Mouse (Mus musculus): ENCODE measurements at regions not wholly inside any gene's neighbourhood (a gene's known extent, or its start where the extent isn't known, plus 50 kb on each side); places are given as distances from the start of the nearest gene placed in this dataset.

DNA sequence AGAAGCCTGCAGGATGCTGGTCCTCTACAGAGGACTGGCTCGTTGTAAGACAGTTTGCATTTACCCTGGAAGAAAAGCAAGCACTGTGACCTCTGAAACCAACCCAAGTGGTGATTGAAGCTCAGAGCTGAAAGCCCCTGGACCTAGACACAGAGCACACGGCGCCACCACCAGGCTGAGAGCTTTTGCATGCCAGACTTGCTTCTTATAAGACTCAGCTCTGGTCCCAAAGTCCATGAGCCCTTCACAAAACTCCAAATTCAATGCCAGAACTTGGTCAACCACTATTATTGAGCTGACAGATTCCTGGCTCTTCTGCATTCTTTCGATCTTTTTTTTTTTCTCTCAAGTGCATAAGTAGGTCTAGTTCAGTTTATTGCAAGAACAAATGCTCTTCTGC, 164.6 kb upstream of the Sfrp2 start:
- no peaks in the 10 kb centered on the region for H3K27me3 ChIP-seq (ENCODE audit: insufficient read depth, low read length)
- H3K36me3 ChIP-seq (ENCODE audit: insufficient read depth, low read length) = no peaks in the 10 kb centered on the region
- no peak for TF ChIP-seq CTCF (conservative IDR thresholded peaks at IDR 0.05; ENCODE audit: low read length)
- no peak for TF ChIP-seq POU5F1 (IDR thresholded peaks at IDR 0.05; ENCODE audit: borderline replicate concordance, low read length)
- TF ChIP-seq NANOG (IDR thresholded peaks at IDR 0.05; ENCODE audit: borderline replicate concordance, low read length) = no peak
- H3K4me1 ChIP-seq (replicated peaks; ENCODE audit: low read depth, low read length) = no peaks in the 10 kb centered on the region
- H3K4me3 ChIP-seq (replicated peaks; ENCODE audit: low read length) = no peak overlapping the region
- peaks cover 2% of the 10 kb centered on the region; the same call in 1 of the 2 replicates for H3K9me3 ChIP-seq (ENCODE audit: low read length)

DNA sequence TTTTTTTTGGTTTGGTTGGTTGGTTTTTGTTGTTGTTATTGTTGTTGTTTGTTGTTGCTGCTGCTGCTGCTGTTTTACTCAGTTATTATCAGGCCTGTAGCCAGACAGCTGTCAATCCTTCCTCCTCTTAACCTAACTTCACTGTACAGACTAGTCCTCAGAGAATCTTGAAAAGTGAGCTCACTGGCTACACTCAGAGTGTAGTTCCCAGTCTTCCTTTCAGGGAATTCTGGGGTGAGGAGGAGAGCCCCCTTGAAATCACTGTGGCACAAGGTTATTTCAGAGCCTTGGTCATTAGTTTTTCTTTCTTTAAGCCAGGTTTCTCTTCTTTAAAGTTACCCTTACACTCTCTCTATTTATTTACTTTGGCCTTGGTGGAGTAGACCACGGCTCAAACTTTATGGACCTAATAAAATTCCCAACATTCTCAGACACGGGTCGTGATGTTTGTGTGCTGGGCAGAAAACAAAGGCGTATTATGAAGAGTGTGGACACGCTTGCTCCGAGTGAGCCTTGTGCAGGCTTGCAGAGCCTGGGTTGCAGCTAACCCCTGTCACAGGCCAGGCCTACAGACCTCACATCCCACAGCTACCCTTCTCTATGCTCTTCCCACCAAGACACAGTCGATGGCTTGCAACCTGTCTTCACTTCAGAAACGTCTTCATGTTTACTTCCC, 156.9 kb upstream of the Sfrp2 start:
- Histone ChIP-seq H3K4me1 (replicated peaks; ENCODE audit: low read depth, low read length) (no peaks in the 10 kb centered on the region), H3K36me3 (ENCODE audit: insufficient read depth, low read length) (no peaks in the 10 kb centered on the region), H3K9me3 (ENCODE audit: low read length) (no peaks in the 10 kb centered on the region), H3K4me3 (replicated peaks; ENCODE audit: low read length) (no peak overlapping the region), H3K27me3 (ENCODE audit: insufficient read depth, low read length) (no peaks in the 10 kb centered on the region)
- TF ChIP-seq POU5F1 (IDR thresholded peaks at IDR 0.05; ENCODE audit: borderline replicate concordance, low read length) = no peak
- no peak for TF ChIP-seq NANOG (IDR thresholded peaks at IDR 0.05; ENCODE audit: borderline replicate concordance, low read length)

- H3K36me3 ChIP-seq (ENCODE audit: insufficient read depth, low read length) = no peaks in the 10 kb centered on the region
- H3K9me3 ChIP-seq (ENCODE audit: low read length) = no peaks in the 10 kb centered on the region
- TF ChIP-seq POU5F1 (IDR thresholded peaks at IDR 0.05; ENCODE audit: borderline replicate concordance, low read length) (no peak), CTCF (conservative IDR thresholded peaks at IDR 0.05; ENCODE audit: low read length) (no peak), NANOG (IDR thresholded peaks at IDR 0.05; ENCODE audit: borderline replicate concordance, low read length) (no peak)
- H3K27me3 ChIP-seq (ENCODE audit: insufficient read depth, low read length) = no peaks in the 10 kb centered on the region
- H3K4me3 ChIP-seq (replicated peaks; ENCODE audit: low read length) = no peak overlapping the region
- no peaks in the 10 kb centered on the region for H3K4me1 ChIP-seq (replicated peaks; ENCODE audit: low read depth, low read length)
These were observed 145.7 kb upstream of the Sfrp2 start for GRCm38 (mm10) chr3:83620435-83620834.

DNA sequence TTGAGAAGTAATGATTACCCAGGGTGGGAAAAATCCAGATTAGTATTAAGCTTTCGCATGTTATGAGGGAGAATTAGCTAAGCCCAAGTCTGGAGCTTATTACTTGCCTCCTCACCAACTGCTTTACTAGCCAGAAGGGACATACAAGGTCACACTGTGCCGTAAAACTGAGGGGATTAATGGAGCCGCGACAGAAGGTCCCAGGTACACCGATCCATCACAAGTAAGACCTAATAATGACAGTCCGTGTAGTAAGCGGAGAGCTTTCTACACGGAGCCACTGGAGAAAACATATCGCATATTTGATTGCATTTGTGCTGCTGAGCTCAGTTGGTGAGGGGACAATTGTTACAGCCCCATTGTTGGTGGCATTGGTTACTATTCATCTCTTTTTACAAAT, 133.1 kb upstream of the Sfrp2 start:
- H3K4me1 ChIP-seq (replicated peaks; ENCODE audit: low read depth, low read length) = no peaks in the 10 kb centered on the region
- H3K4me3 ChIP-seq (replicated peaks; ENCODE audit: low read length) = no peak overlapping the region
- no peak for TF ChIP-seq CTCF (conservative IDR thresholded peaks at IDR 0.05; ENCODE audit: low read length)
- TF ChIP-seq NANOG (IDR thresholded peaks at IDR 0.05; ENCODE audit: borderline replicate concordance, low read length) = no peak
- no peak for TF ChIP-seq POU5F1 (IDR thresholded peaks at IDR 0.05; ENCODE audit: borderline replicate concordance, low read length)
- no peaks in the 10 kb centered on the region for H3K36me3 ChIP-seq (ENCODE audit: insufficient read depth, low read length)
- H3K27me3 ChIP-seq (ENCODE audit: insufficient read depth, low read length) = no peaks in the 10 kb centered on the region
- peaks cover 5% of the 10 kb centered on the region; the same call in 1 of the 2 replicates for H3K9me3 ChIP-seq (ENCODE audit: low read length)

- no peak for TF ChIP-seq NANOG (IDR thresholded peaks at IDR 0.05; ENCODE audit: borderline replicate concordance, low read length)
- TF ChIP-seq CTCF (conservative IDR thresholded peaks at IDR 0.05; ENCODE audit: low read length) = no peak
- no peak for TF ChIP-seq POU5F1 (IDR thresholded peaks at IDR 0.05; ENCODE audit: borderline replicate concordance, low read length)
- Histone ChIP-seq H3K36me3 (ENCODE audit: insufficient read depth, low read length) (no peaks in the 10 kb centered on the region), H3K9me3 (ENCODE audit: low read length) (no peaks in the 10 kb centered on the region), H3K27me3 (ENCODE audit: insufficient read depth, low read length) (no peaks in the 10 kb centered on the region), H3K4me1 (replicated peaks; ENCODE audit: low read depth, low read length) (no peaks in the 10 kb centered on the region), H3K4me3 (replicated peaks; ENCODE audit: low read length) (no peak overlapping the region)
These were observed 125.7 kb upstream of the Sfrp2 start for GRCm38 (mm10) chr3:83640433-83640832.

DNA sequence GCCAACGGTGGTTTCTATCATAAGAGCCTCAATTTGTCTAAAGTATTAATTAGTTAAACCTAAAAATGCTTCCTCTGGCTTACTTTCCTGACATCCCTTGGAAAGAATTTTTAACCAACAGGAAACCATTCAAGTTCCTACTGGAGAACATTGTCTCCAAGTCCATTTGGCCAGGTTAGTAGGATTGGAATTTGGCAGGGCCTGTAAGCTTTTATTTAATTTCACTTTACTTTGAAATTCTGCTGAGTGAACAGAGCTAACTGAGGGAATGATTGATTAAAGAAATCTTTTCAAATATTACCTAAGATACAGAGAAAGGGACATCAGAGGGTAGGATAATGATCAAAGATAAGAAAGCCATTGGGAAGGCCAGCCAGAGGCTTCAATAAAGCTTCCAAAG, 102.4 kb upstream of the Sfrp2 start:
- no peaks in the 10 kb centered on the region for H3K27me3 ChIP-seq (ENCODE audit: insufficient read depth, low read length)
- H3K4me1 ChIP-seq (replicated peaks; ENCODE audit: low read depth, low read length) = no peaks in the 10 kb centered on the region
- TF ChIP-seq NANOG (IDR thresholded peaks at IDR 0.05; ENCODE audit: borderline replicate concordance, low read length) (no peak), CTCF (conservative IDR thresholded peaks at IDR 0.05; ENCODE audit: low read length) (no peak), POU5F1 (IDR thresholded peaks at IDR 0.05; ENCODE audit: borderline replicate concordance, low read length) (no peak)
- no peaks in the 10 kb centered on the region for H3K9me3 ChIP-seq (ENCODE audit: low read length)
- H3K36me3 ChIP-seq (ENCODE audit: insufficient read depth, low read length) = no peaks in the 10 kb centered on the region
- H3K4me3 ChIP-seq (replicated peaks; ENCODE audit: low read length) = no peak overlapping the region

GRCm38 (mm10) chr3:83676147-83676546, 90.0 kb upstream of the Sfrp2 start:
- Histone ChIP-seq H3K27me3 (ENCODE audit: insufficient read depth, low read length) (no peaks in the 10 kb centered on the region), H3K4me1 (replicated peaks; ENCODE audit: low read depth, low read length) (no peaks in the 10 kb centered on the region), H3K4me3 (replicated peaks; ENCODE audit: low read length) (no peak overlapping the region), H3K36me3 (ENCODE audit: insufficient read depth, low read length) (no peaks in the 10 kb centered on the region), H3K9me3 (ENCODE audit: low read length) (no peaks in the 10 kb centered on the region)
- TF ChIP-seq CTCF (conservative IDR thresholded peaks at IDR 0.05; ENCODE audit: low read length) (no peak), POU5F1 (IDR thresholded peaks at IDR 0.05; ENCODE audit: borderline replicate concordance, low read length) (no peak), NANOG (IDR thresholded peaks at IDR 0.05; ENCODE audit: borderline replicate concordance, low read length) (no peak)

DNA sequence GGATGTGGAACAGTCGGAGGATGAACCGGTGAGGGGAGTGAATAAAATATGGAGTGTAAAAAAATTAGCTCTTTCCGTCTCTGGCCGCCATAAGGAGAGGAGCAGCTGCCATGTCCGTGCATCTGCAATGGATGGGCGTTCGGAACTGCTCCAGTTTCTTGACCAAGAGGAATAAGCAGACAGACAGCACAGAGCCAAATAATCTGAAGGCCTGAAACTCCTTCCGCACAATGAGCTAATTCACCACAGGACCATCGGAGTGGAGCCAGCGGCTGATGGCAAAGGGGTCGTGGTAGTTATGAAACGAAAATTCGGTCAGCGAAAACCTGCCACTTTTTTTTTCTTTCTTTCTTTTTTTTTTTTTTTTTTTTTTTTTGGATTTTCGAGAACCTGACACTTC, 79.5 kb upstream of the Sfrp2 start:
- Histone ChIP-seq H3K36me3 (ENCODE audit: insufficient read depth, low read length) (no peaks in the 10 kb centered on the region), H3K9me3 (ENCODE audit: low read length) (no peaks in the 10 kb centered on the region), H3K4me1 (replicated peaks; ENCODE audit: low read depth, low read length) (no peaks in the 10 kb centered on the region), H3K4me3 (replicated peaks; ENCODE audit: low read length) (no peak overlapping the region), H3K27me3 (ENCODE audit: insufficient read depth, low read length) (no peaks in the 10 kb centered on the region)
- TF ChIP-seq POU5F1 (IDR thresholded peaks at IDR 0.05; ENCODE audit: borderline replicate concordance, low read length) (no peak), CTCF (conservative IDR thresholded peaks at IDR 0.05; ENCODE audit: low read length) (no peak), NANOG (IDR thresholded peaks at IDR 0.05; ENCODE audit: borderline replicate concordance, low read length) (no peak)

GRCm38 (mm10) chr3:83687503-83687902, 78.6 kb upstream of the Sfrp2 start:
- Histone ChIP-seq H3K36me3 (ENCODE audit: insufficient read depth, low read length) (no peaks in the 10 kb centered on the region), H3K27me3 (ENCODE audit: insufficient read depth, low read length) (no peaks in the 10 kb centered on the region), H3K4me3 (replicated peaks; ENCODE audit: low read length) (no peak overlapping the region), H3K4me1 (replicated peaks; ENCODE audit: low read depth, low read length) (no peaks in the 10 kb centered on the region), H3K9me3 (ENCODE audit: low read length) (peaks cover under 1% of the 10 kb centered on the region; the same call in 1 of the 2 replicates)
- TF ChIP-seq NANOG (IDR thresholded peaks at IDR 0.05; ENCODE audit: borderline replicate concordance, low read length) (no peak), CTCF (conservative IDR thresholded peaks at IDR 0.05; ENCODE audit: low read length) (no peak), POU5F1 (IDR thresholded peaks at IDR 0.05; ENCODE audit: borderline replicate concordance, low read length) (no peak)

All from E14TG2a.4 (cell line).